Mouse (Mus musculus) embryonic facial prominence, embryonic 14.5 days (tissue): ENCODE results near the gene Ddx60. TPM values are rescaled to one million over a fixed set of nuclear protein-coding genes. Genes with fewer than 3 reads are reported as not detected.

ENCODE experiments used
- ATAC-seq: fragments of 200-750 bp; cut with Nextera tagmentation; 2 replicates; pipeline ENCODE4 v1.8.0; 2017; ENCODE audit warnings: low read depth, moderate number of reproducible peaks, moderate TSS enrichment
- DNase-seq: peaks from one replicate; pipeline ENCODE4 v3.0.0-alpha.2; 2015; ENCODE audit warnings: low spot score
- H3K27ac ChIP-seq: fragments of 300-500 bp; sonication (generic); replicated peaks from 2 replicates; pipeline ENCODE4 v1.5.1; 2014; ENCODE audit warnings: low read depth, mild to moderate bottlenecking, low read length, moderate library complexity
- H3K27me3 ChIP-seq: fragments of 300-500 bp; sonication (generic); replicated peaks from 2 replicates; pipeline ENCODE4 v1.6.1; 2014; ENCODE audit warnings: low read length; ENCODE audit not compliant: control insufficient read depth, insufficient read depth
- H3K36me3 ChIP-seq: fragments of 300-500 bp; sonication (generic); 2 replicates; pipeline ENCODE4 v1.6.1; 2014; ENCODE audit warnings: low read length, mixed read lengths; ENCODE audit not compliant: control insufficient read depth, insufficient read depth
- H3K4me1 ChIP-seq: fragments of 300-500 bp; sonication (generic); 2 replicates; pipeline ENCODE4 v1.6.1; 2014; ENCODE audit warnings: antibody characterized with exemption, low read length; ENCODE audit not compliant: control insufficient read depth, insufficient read depth
- H3K4me2 ChIP-seq: fragments of 300-500 bp; sonication (generic); 2 replicates; pipeline ENCODE4 v1.6.1; 2014; ENCODE audit warnings: low read depth, mild to moderate bottlenecking, low read length, moderate library complexity, mixed read lengths
- H3K4me3 ChIP-seq: fragments of 300-500 bp; sonication (generic); 2 replicates; pipeline ENCODE4 v1.5.1; 2014; ENCODE audit warnings: low read depth, mild to moderate bottlenecking, low read length
- H3K9ac ChIP-seq: fragments of 300-500 bp; sonication (generic); 2 replicates; pipeline ENCODE4 v1.6.1; 2014; ENCODE audit warnings: low read depth, mild to moderate bottlenecking, low read length, moderate library complexity, mixed read lengths
- H3K9me3 ChIP-seq: fragments of 300-500 bp; sonication (generic); 2 replicates; pipeline ENCODE4 v1.6.1; 2016; ENCODE audit warnings: low read length; ENCODE audit not compliant: control insufficient read depth
- WGBS: fragments of 180-500 bp; shearing (Covaris S2); extraction: QIAGEN DNeasy Blood & Tissue Kit; methylation state at CpG from one replicate; pipeline ENCODE4 v1.1.7; 2014; 5-methylcytosine and 5-hydroxymethylcytosine counted together
- polyA plus RNA-seq: library from polyadenylated mRNA; unstranded; fragments of >200 nt; fragmentation: Nextera tagmentation; extraction: Ambion mirVana; gene quantifications from 2 replicates; pipeline ENCODE4 v1.2.1, GENCODE M21; 2014

Gene Ddx60
- polyA plus RNA-seq, 1 experiment from 2014 or later, result 0.82 TPM

DNA sequence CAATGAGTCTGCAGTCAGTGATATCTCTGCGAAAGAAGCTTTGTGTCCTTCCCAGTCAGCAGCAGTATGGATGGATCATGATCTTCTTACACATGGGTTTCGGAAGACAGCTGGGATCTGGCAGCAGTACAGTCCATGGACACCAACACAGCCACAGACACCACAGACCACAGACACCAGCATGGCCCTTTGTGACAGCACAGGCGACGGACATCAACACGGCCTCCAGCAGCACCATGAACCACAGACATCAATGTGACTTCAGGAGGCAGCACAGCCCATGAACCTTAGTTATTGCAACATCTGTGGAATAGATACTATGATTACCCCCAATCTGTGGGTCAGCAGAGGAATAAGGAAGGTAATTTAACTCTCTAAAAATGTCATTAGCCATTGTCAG, 15.1 kb upstream of the Ddx60 start:
- Histone ChIP-seq H3K36me3 (no peaks in the 10 kb centered on the region), H3K27ac (no peak overlapping the region), H3K4me2 (no peak overlapping the region), H3K4me1 (peaks cover 4% of the 10 kb centered on the region), H3K4me3 (no peak overlapping the region), H3K27me3 (no peaks in the 10 kb centered on the region), H3K9me3 (no peaks in the 10 kb centered on the region), H3K9ac (no peak overlapping the region)
- DNase-seq, result no peak
- 76% methylated on average over 5 of the region's 5 CpGs for WGBS
- no peak for ATAC-seq

DNA sequence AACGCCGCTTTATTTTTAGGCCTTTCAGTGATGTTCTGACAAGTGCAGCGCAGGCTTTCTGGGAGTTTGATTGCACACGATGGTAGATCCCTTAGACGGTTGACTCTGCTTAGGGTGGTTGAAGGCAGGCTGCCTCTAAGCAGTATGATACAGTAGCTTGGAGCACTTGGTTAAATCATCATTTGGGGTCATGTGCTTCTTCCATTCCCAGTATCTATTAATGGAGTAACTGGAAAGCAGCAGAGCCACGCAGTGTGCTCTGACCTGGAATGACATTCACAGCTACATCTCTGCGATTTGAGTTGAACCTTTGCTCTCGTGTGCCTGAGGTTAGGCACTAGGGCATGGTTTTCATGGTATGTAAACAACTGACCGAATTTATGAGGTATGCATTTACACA, 13.9 kb upstream of the Ddx60 start:
- Histone ChIP-seq H3K4me1 (no peaks in the 10 kb centered on the region), H3K4me2 (no peak overlapping the region), H3K9me3 (no peaks in the 10 kb centered on the region), H3K4me3 (no peak overlapping the region), H3K27me3 (no peaks in the 10 kb centered on the region), H3K36me3 (no peaks in the 10 kb centered on the region), H3K27ac (no peak overlapping the region), H3K9ac (no peak overlapping the region)
- WGBS, result 81% methylated on average over 9 of the region's 9 CpGs
- DNase-seq (no peak), ATAC-seq (no peak)

DNA sequence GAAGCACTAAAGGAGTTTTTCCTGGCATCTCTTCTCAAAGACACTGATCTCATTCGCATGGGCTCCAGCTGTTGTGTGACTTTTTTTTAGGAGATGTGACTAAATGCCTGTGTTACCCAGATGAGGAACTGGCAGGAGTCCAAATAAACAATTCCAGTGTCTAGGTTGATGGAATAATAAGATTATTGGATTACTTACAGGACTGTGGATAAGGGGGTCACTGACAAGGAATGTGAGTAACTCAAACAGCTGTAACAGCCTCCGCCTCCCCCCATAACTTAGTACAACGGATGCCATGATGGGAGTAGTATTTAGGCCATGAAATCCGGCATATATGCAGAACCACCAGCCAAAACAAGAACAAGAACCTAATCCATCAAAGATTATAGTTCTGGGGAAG, 10.6 kb upstream of the Ddx60 start:
- H3K9me3 ChIP-seq, result no peaks in the 10 kb centered on the region
- no peaks in the 10 kb centered on the region for H3K27me3 ChIP-seq
- no peaks in the 10 kb centered on the region for H3K4me1 ChIP-seq
- WGBS, result 55% methylated on average over 4 of the region's 4 CpGs
- no peak overlapping the region for H3K4me3 ChIP-seq
- peak; percentile 69; the same call in 1 of the 2 replicates for ATAC-seq
- H3K36me3 ChIP-seq, result no peaks in the 10 kb centered on the region
- no peak overlapping the region for H3K9ac ChIP-seq
- no peak overlapping the region for H3K4me2 ChIP-seq
- H3K27ac ChIP-seq, result no peak overlapping the region
- DNase-seq, result peak; percentile 79

DNA sequence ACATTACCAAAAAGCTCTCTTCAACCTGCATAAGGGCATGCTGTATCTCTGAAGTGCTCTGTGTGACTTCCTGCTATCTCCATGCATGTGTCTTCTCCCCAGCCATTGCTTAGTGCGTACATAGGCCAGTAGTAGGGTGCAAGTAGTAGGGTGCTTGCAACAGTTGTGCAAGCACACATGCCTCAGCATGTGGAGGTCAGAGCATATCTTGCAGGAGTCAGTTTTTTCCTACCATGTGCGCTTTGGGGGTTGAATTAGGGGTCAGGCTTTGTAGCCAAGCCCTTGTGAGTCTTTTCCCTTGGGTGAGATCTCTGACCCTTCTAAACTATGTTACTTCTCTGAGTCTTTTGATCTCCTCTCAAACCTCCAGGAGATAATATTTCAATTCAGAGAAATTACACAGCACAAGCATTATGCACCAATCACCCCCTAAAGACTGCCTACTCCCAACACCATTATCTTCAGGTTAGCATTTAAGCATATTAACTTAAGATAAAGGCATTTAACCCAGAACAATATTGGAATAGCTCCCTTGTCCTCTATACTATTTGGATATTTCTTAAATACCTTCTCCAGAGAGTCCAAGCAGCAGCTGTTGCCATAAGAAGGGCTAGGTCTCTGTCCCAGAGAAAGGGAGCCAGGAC, 8.6 kb upstream of the Ddx60 start:
- no peak overlapping the region for H3K27ac ChIP-seq
- H3K36me3 ChIP-seq, result no peaks in the 10 kb centered on the region
- no peaks in the 10 kb centered on the region for H3K4me1 ChIP-seq
- ATAC-seq, result no peak
- H3K9me3 ChIP-seq, result no peaks in the 10 kb centered on the region
- DNase-seq, result no peak
- H3K4me2 ChIP-seq, result no peak overlapping the region
- H3K27me3 ChIP-seq, result no peaks in the 10 kb centered on the region
- WGBS, result 76% methylated on average over 2 of the region's 2 CpGs
- H3K4me3 ChIP-seq, result no peak overlapping the region
- H3K9ac ChIP-seq, result no peak overlapping the region

DNA sequence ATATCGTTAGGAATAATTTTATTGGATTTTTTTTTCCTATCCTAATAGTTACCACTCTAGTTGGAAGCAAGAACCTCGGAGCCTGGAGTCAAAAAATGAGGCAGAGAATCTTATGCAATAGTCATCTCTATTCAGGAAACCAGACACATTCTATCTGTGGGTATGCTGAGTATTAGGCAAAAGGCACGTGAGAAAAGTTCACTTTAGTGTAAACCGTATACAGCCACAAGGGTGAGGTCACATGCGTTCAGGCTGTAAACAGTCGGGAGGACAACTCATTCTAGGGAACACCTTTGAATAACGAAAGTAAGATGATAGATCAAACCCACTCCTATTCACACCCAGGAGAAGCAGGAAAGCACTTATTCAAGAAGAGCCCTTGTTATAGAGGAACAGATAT, 7.5 kb upstream of the Ddx60 start:
- H3K4me1 ChIP-seq, result no peaks in the 10 kb centered on the region
- no peaks in the 10 kb centered on the region for H3K27me3 ChIP-seq
- DNase-seq (no peak), ATAC-seq (no peak)
- H3K4me2 ChIP-seq, result no peak overlapping the region
- H3K27ac ChIP-seq, result no peak overlapping the region
- H3K9ac ChIP-seq, result no peak overlapping the region
- H3K36me3 ChIP-seq, result no peaks in the 10 kb centered on the region
- no peaks in the 10 kb centered on the region for H3K9me3 ChIP-seq
- no peak overlapping the region for H3K4me3 ChIP-seq
- WGBS, result 76% methylated on average over 7 of the region's 7 CpGs

DNA sequence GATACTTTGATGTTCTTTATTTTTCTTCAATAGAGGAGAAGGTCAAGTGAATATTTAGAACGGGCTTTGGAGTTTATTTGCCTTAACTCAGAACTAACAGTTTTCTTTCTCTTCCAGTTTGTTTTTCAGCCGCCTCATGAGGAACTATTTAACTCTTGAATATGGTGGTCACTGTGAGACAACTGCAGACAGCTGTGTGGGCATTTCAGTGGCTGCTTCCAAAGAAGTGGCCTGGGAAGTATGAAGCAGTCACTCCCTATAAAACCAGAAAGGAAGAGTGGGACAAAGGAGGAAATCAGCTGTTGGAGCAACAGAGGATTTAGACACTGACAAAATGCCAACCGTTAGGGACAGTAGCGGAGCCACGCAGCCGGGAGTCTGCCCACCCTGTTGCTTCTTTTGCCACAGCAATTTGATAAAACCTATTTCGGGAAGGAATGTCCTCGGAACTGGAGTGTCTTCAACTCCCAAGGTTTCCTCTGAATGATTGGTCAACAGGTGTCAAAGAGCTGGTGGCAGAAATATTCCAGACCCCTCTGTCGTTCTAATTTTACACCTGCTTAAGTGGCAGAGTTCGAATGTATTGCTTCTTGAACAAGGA, 6.3 kb upstream of the Ddx60 start:
- DNase-seq (peak; percentile 47), ATAC-seq (no peak)
- Histone ChIP-seq H3K27me3 (no peaks in the 10 kb centered on the region), H3K36me3 (no peaks in the 10 kb centered on the region), H3K27ac (no peak overlapping the region), H3K9me3 (no peaks in the 10 kb centered on the region), H3K4me3 (no peak overlapping the region), H3K9ac (no peak overlapping the region), H3K4me1 (no peaks in the 10 kb centered on the region), H3K4me2 (no peak overlapping the region)
- 75% methylated on average over 10 of the region's 10 CpGs for WGBS

DNA sequence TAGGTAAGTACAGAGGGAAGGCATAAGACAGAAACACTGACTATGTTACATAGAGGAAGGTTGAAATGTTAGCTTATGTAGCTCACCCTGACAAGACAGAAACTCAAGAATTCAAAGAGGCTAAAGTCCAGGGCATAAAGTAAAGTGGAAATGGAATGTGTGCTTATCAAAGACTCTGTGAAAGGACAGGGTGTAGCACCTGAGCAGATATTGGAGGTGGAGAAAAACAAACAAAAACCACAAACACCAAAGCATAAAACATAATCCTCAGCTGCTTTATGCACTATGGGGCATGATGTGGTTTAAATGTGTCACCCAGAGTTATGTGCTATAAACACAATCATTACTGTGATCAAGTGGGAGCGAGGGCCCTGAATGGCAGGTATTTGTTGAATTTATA, 3.4 kb upstream of the Ddx60 start:
- H3K27me3 ChIP-seq, result no peaks in the 10 kb centered on the region
- DNase-seq (no peak), ATAC-seq (no peak)
- H3K9me3 ChIP-seq, result no peaks in the 10 kb centered on the region
- H3K9ac ChIP-seq, result no peak overlapping the region
- 73% methylated on average over 1 of the region's 1 CpGs for whole genome bisulfite sequencing
- H3K4me3 ChIP-seq, result no peak overlapping the region
- H3K36me3 ChIP-seq, result no peaks in the 10 kb centered on the region
- no peak overlapping the region for H3K27ac ChIP-seq
- H3K4me2 ChIP-seq, result no peak overlapping the region
- H3K4me1 ChIP-seq, result 0 out of 2 replicates have a peak, but pooled peaks cover 7% of the 10 kb centered on the region

DNA sequence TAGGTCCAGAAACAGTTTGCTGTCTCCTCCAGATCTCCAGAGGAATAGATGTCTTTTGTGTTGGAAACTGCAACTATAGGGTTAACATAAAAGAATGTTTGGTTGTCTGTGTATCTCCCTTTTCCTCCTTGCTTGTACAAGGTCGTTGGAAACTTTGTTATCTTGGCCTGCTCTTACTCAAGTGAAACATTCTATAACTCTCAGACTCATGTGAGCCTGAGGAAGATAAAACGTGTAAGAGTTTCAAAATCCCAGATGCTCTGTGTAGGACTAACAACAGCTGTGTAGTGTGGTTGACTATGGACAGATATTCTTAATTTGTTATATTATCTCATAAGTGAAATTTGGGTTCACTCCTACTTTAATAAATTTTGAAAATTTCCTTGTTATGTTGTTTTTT, 5.4 kb downstream of the Ddx60 start:
- no peak for DNase-seq
- no peaks in the 10 kb centered on the region for H3K36me3 ChIP-seq
- H3K4me2 ChIP-seq, result no peak overlapping the region
- 14% methylated on average over 2 of the region's 2 CpGs for WGBS
- no peak for ATAC-seq
- H3K4me1 ChIP-seq, result 0 out of 2 replicates have a peak, but pooled peaks cover 5% of the 10 kb centered on the region
- H3K9ac ChIP-seq, result no peak overlapping the region
- H3K4me3 ChIP-seq, result no peak overlapping the region
- H3K27ac ChIP-seq, result no peak overlapping the region
- no peaks in the 10 kb centered on the region for H3K27me3 ChIP-seq
- no peaks in the 10 kb centered on the region for H3K9me3 ChIP-seq

DNA sequence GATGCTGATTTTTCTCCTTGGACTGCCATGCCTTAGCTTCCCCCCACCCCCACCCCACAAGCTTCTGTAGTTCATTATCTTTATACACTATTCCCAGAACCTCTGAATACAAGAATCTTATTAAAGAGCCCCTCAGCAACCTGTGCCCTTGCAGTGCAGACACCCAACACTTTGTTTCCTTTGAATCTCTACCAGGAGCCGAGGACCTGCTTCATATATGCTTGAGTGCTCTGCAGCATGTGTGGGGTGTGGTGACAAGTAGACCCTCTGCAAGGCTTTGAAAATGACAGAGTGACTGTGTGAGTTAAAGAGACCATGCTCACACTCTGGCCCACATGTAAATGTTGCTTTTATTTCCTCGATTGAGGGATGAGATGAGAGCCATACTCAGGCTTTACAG, 9.7 kb downstream of the Ddx60 start:
- ATAC-seq, result no peak

More for the DNA sequence above, 9.7 kb downstream of the Ddx60 start:
- no peaks in the 10 kb centered on the region for H3K9me3 ChIP-seq
- no peaks in the 10 kb centered on the region for H3K36me3 ChIP-seq
- no peak for DNase-seq
- no peaks in the 10 kb centered on the region; the same call in 1 of the 2 replicates for H3K4me1 ChIP-seq
- no peak overlapping the region for H3K27ac ChIP-seq
- H3K4me2 ChIP-seq, result no peak overlapping the region
- H3K4me3 ChIP-seq, result no peak overlapping the region
- 76% methylated on average over 2 of the region's 2 CpGs for WGBS
- no peak overlapping the region for H3K9ac ChIP-seq
- H3K27me3 ChIP-seq, result no peaks in the 10 kb centered on the region
